Mouse (Mus musculus): ENCODE measurements around the gene Gm21188.
"Not testable (repeated sequence)": the region's sequence is repeated elsewhere in the genome, so short reads cannot be mapped to it uniquely, and the experiment has no call there.

Gm21188 gene

GRCm38 (mm10) chr13:120026911-120027310 is 25.1 kb downstream of the Gm21188 start, which contains the start of gene Gm36079:
Gm36079 (minus strand) TSS chr13:120027011.
- DNase-seq (ENCODE audit: low spot score in 2 of 2), result not testable (repeated sequence)

GRCm38 (mm10) chr13:120026373-120026772 is 25.6 kb downstream of the Gm21188 start:
- DNase-seq (ENCODE audit: low spot score in 2 of 2), result not testable (repeated sequence)

GRCm38 (mm10) chr13:120025576-120025975 is 26.4 kb downstream of the Gm21188 start:
- DNase-seq (ENCODE audit: low spot score in 2 of 2), result peak in 1 of 2 experiments; percentile 32

GRCm38 (mm10) chr13:120025004-120025403 is 27.0 kb downstream of the Gm21188 start:
- DNase-seq (ENCODE audit: low spot score in 2 of 2), result not testable (repeated sequence)

- DNase-seq (ENCODE audit: low spot score in 2 of 2), result not testable (repeated sequence)
Observed at GRCm38 (mm10) chr13:120024581-120024980, 27.4 kb downstream of the Gm21188 start.

GRCm38 (mm10) chr13:120021477-120021876 is 30.5 kb downstream of the Gm21188 start:
- DNase-seq (ENCODE audit: low spot score in 2 of 2), result not testable (repeated sequence)

GRCm38 (mm10) chr13:120015348-120016007 is 36.5 kb downstream of the Gm21188 start:
- DNase-seq (ENCODE audit: low spot score in 2 of 2), result not testable (repeated sequence)

GRCm38 (mm10) chr13:120013962-120014361 is 38.0 kb downstream of the Gm21188 start:
- not testable (repeated sequence) for DNase-seq (ENCODE audit: low spot score in 2 of 2)

GRCm38 (mm10) chr13:120013544-120013943 is 38.5 kb downstream of the Gm21188 start:
- DNase-seq (ENCODE audit: low spot score in 2 of 2), result not testable (repeated sequence)

GRCm38 (mm10) chr13:120010068-120010467 is 41.9 kb downstream of the Gm21188 start:
- DNase-seq (ENCODE audit: low spot score in 2 of 2), result not testable (repeated sequence)

GRCm38 (mm10) chr13:119999215-119999614 is 52.8 kb downstream of the Gm21188 start:
- DNase-seq (ENCODE audit: low spot score in 2 of 2), result not testable (repeated sequence)

- DNase-seq (ENCODE audit: low spot score in 2 of 2), result not testable (repeated sequence)
Observed at GRCm38 (mm10) chr13:119998442-119999086, 53.4 kb downstream of the Gm21188 start.

GRCm38 (mm10) chr13:119991917-119992496 is 60.0 kb downstream of the Gm21188 start:
- DNase-seq (ENCODE audit: low spot score in 2 of 2), result not testable (repeated sequence)

GRCm38 (mm10) chr13:119991264-119991663 is 60.7 kb downstream of the Gm21188 start:
- not testable (repeated sequence) for DNase-seq (ENCODE audit: low spot score in 2 of 2)

Data from left cerebral cortex, adult 9 months (tissue).